Mouse (Mus musculus): ENCODE results near the gene Rufy2.

DNA sequence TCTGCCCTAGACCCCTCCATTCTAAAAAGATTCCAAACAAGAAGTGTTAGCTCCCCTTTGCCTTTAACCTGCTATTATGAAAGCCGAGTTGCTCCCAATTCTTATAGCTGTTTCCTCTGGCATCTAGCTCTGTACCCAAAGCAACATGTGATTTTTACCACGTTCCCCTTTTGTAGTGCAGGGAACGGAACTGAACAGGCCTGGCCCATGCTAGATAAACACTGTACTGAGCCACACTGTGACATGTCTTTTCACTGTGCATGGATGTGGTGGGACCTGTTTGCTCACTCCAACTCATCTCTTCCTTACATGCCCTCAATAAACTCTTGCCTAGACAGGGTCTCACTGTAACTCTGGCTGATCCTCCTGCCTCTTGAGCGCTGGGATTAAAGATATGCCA lies 30.2 kb downstream of the Rufy2 start:
- no peak for TF ChIP-seq CHD2 (IDR thresholded peaks at IDR 0.05; ENCODE audit: low read depth, low read length)
- TF ChIP-seq MAFK (IDR thresholded peaks at IDR 0.05; ENCODE audit: insufficient read depth, low read depth, low read length): no peak
- TF ChIP-seq HCFC1 (IDR thresholded peaks at IDR 0.05; ENCODE audit: borderline replicate concordance, insufficient read depth, low read length): no peak

Measured in ES-E14 (cell line).